Mouse (Mus musculus) heart, postnatal 10 days (tissue): ENCODE measurements around the gene Sec14l4. TPM values are rescaled to one million over a fixed set of nuclear protein-coding genes. Genes with fewer than 3 reads are reported as not detected.

Experiments used
- DNase-seq, 2 experiments: peaks; one replicate each; pipeline ENCODE4 v3.0.0; 2021
- intact Hi-C: fragments of 180-260 bp; cut with DNase I; formaldehyde crosslinking; loops from one replicate; pipeline ENCODE4 v1.15.1; 2025
- total RNA-seq, 2 experiments: library from RNA; stranded (reverse); gene quantifications; 2 replicates each; pipeline ENCODE4 v1.2.3; 2021

Sec14l4 gene
- total RNA-seq, 2 experiments from 2014 or later: 0.34 TPM; not detected in 1

- intact Hi-C loops: no loop called here
- no peak for DNase-seq
Measured at GRCm38 (mm10) chr11:4027066-4027465, 4.2 kb upstream of the Sec14l4 start.

- intact Hi-C loops: no loop called here
- no peak for DNase-seq
Measured at GRCm38 (mm10) chr11:4027561-4028334, 3.5 kb upstream of the Sec14l4 start.

DNA sequence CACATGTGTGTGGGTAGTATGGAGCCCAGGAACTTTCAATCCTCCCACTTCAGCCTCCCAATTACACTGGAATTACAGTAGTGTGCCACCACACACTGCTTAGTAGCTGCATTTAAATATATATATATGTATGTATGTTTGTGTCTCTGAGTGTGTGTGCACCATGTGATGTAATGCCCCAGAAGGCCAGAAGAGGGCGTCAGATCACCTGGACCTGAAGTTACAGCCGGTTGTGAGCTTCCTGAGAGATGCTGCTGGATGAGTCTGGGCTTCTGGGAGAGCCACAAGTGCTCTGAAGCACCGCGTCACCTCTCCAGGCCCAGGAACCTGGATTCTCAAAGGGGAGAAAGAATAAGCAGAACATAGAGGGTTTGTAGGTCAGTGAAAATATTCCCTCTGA lies 1.9 kb upstream of the Sec14l4 start:
- DNase-seq: no peak
- intact Hi-C loops: no loop called here

- intact Hi-C loops: no loop called here
- no peak for DNase-seq
Measured at GRCm38 (mm10) chr11:4031961-4032360, 699 bp downstream of the Sec14l4 start.

DNA sequence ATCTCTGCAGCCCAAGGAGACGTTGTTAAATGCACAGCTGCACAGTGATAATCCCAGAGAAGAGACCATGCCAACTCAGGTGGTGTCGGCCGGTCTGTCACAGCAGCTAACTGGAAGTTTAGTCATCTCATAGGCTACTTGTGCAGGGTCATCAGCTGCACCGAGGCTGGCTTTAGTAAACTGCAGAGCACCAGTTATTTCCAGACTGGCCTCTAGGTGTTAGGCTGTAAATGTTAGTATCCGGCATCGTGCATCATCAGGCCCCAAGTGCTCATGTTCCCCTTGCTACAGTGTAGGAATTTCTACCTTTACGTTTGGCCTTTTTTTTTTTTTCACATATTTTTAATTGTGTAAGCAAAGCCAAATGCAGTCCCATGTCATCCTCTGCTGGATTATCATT lies 2.2 kb downstream of the Sec14l4 start:
- intact Hi-C loops: no loop called here
- DNase-seq: no peak

- intact Hi-C loops: no loop called here
- no peak for DNase-seq
Measured at GRCm38 (mm10) chr11:4034169-4034568, 2.9 kb downstream of the Sec14l4 start.

GRCm38 (mm10) chr11:4035116-4035892 lies 4.0 kb downstream of the Sec14l4 start:
- peak; percentile 14 to 31 for DNase-seq
- intact Hi-C loops: no loop called here

GRCm38 (mm10) chr11:4035916-4036315 lies 4.7 kb downstream of the Sec14l4 start:
- no peak for DNase-seq
- intact Hi-C loops: no loop called here

DNA sequence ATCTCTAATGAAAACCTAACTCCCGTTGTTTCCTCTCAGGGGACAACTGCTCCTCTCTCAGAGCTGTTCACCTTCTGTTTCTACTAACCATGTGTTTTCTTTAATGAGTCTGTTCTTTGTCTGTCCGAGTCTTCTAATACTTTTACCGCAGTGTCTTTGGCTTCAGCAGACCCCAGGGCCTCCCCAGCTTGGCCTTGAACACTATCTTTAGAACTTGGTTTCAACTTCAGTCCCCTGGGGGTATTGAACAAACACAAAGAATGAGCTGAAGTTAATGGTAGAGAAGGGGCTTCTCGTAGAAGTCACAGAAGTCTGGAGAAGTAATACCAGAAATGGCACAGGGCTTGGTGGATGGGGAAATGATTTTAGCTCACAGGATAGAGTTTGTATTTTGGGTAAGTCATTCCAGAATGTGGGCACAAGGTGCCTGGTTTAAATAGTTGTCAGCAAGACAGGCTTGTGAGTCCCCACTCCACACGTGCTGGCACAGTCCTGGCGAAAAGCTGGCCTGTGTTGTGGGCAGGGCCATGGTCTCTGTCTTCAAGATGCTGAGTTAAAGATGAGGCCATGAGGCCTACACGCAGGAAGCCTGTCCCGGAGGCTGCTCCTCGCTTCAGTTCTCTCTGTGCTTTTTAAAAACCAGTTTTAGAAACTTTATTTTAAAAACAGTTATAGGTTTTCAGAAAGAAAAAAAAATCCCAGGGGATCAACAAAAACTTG lies 5.3 kb downstream of the Sec14l4 start:
- intact Hi-C loops: no loop called here
- no peak for DNase-seq

DNA sequence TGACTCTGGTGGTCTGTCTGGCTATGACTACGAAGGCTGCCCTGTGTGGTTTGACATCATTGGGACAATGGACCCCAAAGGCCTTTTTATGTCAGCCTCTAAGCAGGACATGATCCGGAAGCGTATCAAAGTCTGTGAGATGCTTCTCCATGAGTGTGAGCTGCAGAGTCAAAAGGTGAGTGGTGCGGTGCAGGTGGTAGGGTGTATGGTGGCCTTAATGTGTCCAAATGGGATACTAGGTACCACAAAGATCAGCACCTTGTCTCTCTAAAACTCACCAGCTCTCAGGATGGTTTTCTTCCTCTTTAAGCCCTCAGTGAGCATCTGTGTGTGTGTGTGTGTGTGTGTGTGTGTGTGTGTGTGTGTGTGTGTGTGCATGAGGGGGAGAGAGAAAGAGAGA lies 8.7 kb downstream of the Sec14l4 start:
- DNase-seq: no peak

GRCm38 (mm10) chr11:4041123-4041625 lies 9.9 kb downstream of the Sec14l4 start:
- DNase-seq: no peak
- intact Hi-C loops: no loop called here

More for the DNA sequence above, 8.7 kb downstream of the Sec14l4 start:
- intact Hi-C loops: no loop called here

DNA sequence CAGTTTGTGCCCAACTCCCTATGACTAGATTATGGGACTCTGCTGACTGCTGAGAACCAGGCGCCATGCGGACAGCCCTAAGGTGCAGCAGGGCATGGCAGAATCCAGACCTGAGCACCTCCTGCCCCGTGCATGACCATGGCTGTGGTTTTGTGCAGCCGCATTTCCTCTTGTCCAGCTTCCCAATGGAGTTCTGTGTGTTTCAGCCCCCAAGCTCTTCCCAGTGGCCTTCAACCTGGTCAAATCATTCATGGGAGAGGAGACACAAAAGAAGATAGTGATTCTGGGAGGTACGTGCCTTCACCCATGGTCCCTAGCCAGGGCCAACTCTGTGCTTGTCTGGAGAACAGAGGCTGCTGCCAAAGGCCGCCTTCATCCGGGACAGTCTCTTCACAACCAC lies 11.8 kb downstream of the Sec14l4 start:
- intact Hi-C loops: no loop called here
- no peak for DNase-seq

DNA sequence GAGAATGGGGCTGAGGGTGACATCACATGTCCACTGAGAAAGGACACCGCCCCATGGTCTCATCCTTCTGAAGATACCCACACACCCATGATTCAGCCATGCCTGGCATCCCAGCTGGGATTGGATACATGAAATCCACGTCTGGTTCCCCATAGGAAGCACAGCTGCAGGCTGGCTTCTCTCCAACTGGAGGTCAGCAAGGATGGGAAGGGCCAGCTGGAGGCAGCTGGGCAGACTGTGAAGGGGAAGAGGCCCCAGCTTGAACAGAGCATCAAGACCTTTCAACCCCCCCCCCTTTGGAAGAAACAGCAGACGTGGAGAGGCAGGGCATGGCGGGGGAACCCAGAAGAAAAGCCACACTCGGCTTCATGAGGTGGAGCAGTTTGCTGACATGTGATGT lies 15.3 kb downstream of the Sec14l4 start:
- intact Hi-C loops: no loop called here
- DNase-seq: peak; percentile 25 to 39

DNA sequence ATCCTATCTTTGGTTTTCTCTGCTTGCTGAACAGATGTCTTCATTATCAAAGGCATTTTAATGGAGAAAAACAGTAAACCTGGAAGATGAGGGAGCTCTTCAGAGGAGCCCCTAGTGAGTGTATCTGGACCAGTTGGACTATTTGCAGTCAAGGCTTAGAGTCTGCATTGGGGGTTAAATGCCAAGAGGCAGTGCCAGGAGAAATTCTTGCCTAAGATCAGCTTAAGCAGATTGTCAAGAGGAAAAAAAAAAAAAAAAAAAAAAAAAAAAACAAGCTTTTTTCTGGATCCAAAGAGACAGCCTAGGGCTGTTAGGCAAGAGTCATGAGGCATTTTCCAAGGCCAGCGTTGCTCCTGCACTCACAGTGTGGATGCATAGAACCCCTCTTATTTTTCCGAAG lies 16.5 kb downstream of the Sec14l4 start:
- no peak for DNase-seq
- intact Hi-C loops: no loop called here

DNA sequence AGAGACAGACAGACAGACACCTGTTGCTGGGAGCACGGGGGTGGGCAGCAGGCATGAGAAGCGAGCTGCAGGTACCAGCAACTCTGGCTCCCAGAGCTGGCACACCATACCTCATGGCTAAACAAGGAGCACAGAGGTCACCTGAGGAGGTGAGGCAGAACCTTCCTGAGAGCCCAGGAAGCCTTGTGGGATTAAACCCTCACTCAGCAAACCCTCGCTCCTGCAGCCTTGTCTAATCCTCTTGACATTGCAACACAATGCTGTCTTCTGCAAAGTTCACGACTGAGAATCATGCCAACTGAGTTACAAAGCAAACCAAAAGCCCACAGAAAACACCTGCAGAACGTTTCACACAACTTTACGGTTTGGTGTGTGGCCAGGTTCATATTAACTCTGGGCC lies 17.2 kb downstream of the Sec14l4 start:
- intact Hi-C loops: no loop called here
- no peak for DNase-seq

DNA sequence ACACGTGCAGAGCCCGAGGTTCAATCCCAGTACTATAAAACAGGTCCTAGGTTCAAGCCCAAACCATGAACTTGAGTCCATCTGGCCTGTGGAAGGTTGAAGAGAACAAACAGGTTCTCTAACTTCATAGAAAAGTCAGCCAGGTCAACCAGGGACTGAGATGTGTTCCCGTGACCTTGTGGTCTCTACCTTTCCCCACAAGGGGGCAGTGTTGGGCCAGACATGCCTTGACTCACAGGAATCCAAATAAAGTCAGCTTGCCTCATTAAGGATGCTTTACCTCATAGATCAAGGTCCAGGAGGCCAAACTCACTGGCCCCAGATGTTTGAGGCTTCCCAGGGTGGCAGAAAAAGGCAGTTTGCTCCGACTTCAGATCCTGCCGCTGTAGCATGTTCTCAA lies 22.3 kb downstream of the Sec14l4 start:
- DNase-seq: peak; percentile 68 to 87
- intact Hi-C loops: loop anchor here (1.0 to 5.0 kb wide), 3 partner anchors 30 to 369 kb away; partner anchors contain the start of gene Sec14l2

DNA sequence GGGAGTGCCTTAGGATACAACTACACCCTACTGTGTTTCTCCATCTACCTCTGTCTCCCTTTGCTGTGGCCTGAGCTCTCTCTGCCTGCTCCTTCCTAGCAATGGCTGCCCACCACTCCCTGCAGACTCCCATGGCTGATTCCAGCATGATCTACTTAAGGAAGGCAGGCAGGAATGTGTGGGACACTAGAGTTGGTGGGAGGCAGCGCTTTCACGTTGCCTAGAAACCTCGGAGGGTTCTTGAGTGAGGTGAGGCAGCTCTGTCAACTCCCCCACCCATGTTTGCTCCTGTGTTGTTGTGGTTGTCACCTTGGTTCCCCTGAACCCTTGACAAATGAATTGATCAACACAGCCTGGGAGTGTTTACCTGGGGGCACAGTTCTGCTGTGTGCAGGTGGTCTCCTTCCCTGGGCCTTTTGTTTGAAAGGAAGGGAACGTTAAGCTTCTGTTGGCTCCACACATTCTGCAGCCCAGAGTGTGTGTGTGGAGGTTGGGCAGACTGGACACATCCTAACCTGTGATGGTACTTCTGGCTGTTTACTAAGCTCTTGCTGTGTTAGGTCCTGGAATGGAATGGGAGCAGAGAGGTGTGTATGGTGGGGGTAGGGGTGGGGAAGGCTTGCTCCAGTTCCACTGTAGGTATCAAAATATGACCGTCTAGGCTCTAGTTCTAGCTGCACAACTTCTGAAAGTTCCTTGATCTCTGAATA lies 29.8 kb downstream of the Sec14l4 start:
- intact Hi-C loops: no loop called here

DNA sequence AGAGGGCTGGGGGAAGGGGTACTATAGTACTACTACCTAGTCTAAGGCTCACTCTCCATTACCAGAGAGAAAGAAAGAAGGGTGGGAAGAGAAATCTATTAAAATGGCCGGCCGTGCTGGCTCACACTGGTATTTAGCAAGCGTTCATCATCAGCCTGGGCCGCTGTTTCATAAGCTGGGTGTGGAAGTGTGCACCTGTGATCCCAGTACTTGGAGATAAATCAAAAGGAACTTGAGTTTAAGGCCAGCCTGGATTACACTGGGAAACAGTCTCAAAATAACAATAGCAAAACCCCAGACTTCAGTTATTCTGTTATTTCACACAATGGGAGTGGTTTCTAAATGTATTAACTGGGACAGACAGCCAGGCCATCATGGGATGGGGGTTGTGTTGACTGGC lies 31.3 kb downstream of the Sec14l4 start:
- no peak for DNase-seq
- intact Hi-C loops: no loop called here

More for the DNA sequence above, 29.8 kb downstream of the Sec14l4 start:
- DNase-seq: no peak

- intact Hi-C loops: no loop called here
- no peak for DNase-seq
Measured at GRCm38 (mm10) chr11:4062981-4063380, 31.7 kb downstream of the Sec14l4 start.

GRCm38 (mm10) chr11:4064627-4065122 lies 33.4 kb downstream of the Sec14l4 start, which contains the start of gene Sec14l3:
TSS of gene Sec14l3 (plus strand) at chr11:4064841.
- intact Hi-C loops: no loop called here
- DNase-seq: no peak
